Mouse (Mus musculus) forebrain, embryonic 10.5 days (tissue): Measurements from ENCODE around the gene Kpna4. TPM values are rescaled to one million over a fixed set of nuclear protein-coding genes. Genes with fewer than 3 reads are reported as not detected.

Experiments
- DNase-seq: peaks from one replicate; pipeline ENCODE4 v3.0.0-alpha.2; 2017; ENCODE audit warnings: low spot score; ENCODE audit errors: extremely low spot score
- H3K27ac ChIP-seq: fragments of 300-500 bp; sonication (generic); 2 replicates; pipeline ENCODE4 v1.5.1; 2016; ENCODE audit warnings: mild to moderate bottlenecking
- H3K27me3 ChIP-seq: fragments of 300-500 bp; sonication (generic); 2 replicates; pipeline ENCODE4 v1.6.1; 2016; ENCODE audit warnings: mild to moderate bottlenecking; ENCODE audit not compliant: poor library complexity, severe bottlenecking
- H3K36me3 ChIP-seq: fragments of 300-500 bp; sonication (generic); replicated peaks from 2 replicates; pipeline ENCODE4 v1.6.1; 2016; ENCODE audit warnings: mild to moderate bottlenecking, moderate library complexity
- H3K4me1 ChIP-seq: fragments of 300-500 bp; sonication (generic); 2 replicates; pipeline ENCODE4 v1.6.1; 2016
- H3K4me3 ChIP-seq: fragments of 300-500 bp; sonication (generic); 2 replicates; pipeline ENCODE4 v1.5.1; 2016; ENCODE audit warnings: mild to moderate bottlenecking, moderate library complexity
- H3K9me3 ChIP-seq: fragments of 300-500 bp; sonication (generic); 2 replicates; pipeline ENCODE4 v1.6.1; 2016; ENCODE audit warnings: mild to moderate bottlenecking, moderate library complexity
- WGBS: fragments of 180-500 bp; shearing (Covaris S2); methylation state at CpG from one replicate; pipeline ENCODE4 v1.1.7; 2016; 5-methylcytosine and 5-hydroxymethylcytosine counted together
- polyA plus RNA-seq: library from polyadenylated mRNA; unstranded; fragments of >200 nt; fragmentation: Nextera tagmentation; extraction: Ambion mirVana; gene quantifications from 2 replicates; pipeline ENCODE4 v1.2.1, GENCODE M21; 2016

The Kpna4 gene
- polyA plus RNA-seq, 1 experiment from 2014 or later: 37.0 TPM

DNA sequence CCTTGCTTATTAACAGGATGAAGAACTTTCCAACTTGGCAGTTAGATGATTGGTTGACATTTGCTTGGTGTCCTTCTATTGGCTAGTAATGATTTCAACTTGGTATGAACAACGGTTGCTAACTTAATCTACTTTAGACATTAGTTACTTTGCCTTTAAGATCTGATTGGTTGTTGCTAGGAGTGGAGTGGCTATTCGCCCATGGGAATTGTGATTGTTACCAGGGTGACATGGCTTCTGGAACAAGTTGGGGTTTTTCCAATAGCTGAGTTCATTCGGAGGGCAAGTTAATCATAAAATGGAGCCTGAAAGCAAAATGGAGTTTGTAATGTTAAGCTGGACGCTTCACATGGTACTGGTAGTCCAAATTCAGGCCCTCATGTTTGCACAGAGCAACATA is 13.9 kb upstream of the Kpna4 start:
- 90% methylated on average over 4 of the region's 4 CpGs for WGBS
- no peak overlapping the region for H3K4me3 ChIP-seq
- no peak for DNase-seq
- no peaks in the 10 kb centered on the region for H3K4me1 ChIP-seq
- H3K27ac ChIP-seq: no peak overlapping the region
- H3K27me3 ChIP-seq: no peaks in the 10 kb centered on the region
- H3K36me3 ChIP-seq: no peaks in the 10 kb centered on the region
- H3K9me3 ChIP-seq: peaks cover 4% of the 10 kb centered on the region; the same call in 1 of the 2 replicates

GRCm38 (mm10) chr3:69136059-69136458 is 9.1 kb upstream of the Kpna4 start:
- no peaks in the 10 kb centered on the region for H3K36me3 ChIP-seq
- 83% methylated on average over 6 of the region's 6 CpGs for WGBS
- no peak overlapping the region for H3K4me3 ChIP-seq
- H3K9me3 ChIP-seq: no peaks in the 10 kb centered on the region
- H3K4me1 ChIP-seq: no peaks in the 10 kb centered on the region
- no peaks in the 10 kb centered on the region for H3K27me3 ChIP-seq
- no peak for DNase-seq
- H3K27ac ChIP-seq: no peak overlapping the region

DNA sequence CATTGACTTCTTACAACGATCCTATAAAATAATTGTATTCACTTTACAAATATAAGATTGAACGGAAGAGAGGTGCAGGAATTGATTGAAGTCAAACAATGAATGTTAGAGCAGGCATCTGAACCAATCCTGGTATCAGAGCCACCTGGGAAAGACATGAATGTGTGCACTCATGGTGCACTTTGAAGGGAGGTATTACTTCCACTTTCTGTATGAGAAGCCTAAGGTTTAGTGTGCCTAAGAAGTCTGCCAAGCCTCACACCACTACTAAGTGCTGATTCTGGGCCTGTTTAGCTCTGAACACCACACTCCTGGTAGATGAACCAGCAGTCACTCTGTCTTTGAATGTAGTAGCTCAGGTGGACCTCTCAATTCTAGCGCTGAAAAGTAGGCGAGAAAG is 4.1 kb upstream of the Kpna4 start:
- peaks cover 6% of the 10 kb centered on the region; the same call in 1 of the 2 replicates for H3K27me3 ChIP-seq
- no peak overlapping the region for H3K27ac ChIP-seq
- DNase-seq: no peak
- no peak overlapping the region for H3K4me3 ChIP-seq
- 86% methylated on average over 4 of the region's 4 CpGs for WGBS
- no peaks in the 10 kb centered on the region for H3K9me3 ChIP-seq
- peaks cover 5% of the 10 kb centered on the region; the same call in 1 of the 2 replicates for H3K4me1 ChIP-seq
- no peaks in the 10 kb centered on the region for H3K36me3 ChIP-seq

DNA sequence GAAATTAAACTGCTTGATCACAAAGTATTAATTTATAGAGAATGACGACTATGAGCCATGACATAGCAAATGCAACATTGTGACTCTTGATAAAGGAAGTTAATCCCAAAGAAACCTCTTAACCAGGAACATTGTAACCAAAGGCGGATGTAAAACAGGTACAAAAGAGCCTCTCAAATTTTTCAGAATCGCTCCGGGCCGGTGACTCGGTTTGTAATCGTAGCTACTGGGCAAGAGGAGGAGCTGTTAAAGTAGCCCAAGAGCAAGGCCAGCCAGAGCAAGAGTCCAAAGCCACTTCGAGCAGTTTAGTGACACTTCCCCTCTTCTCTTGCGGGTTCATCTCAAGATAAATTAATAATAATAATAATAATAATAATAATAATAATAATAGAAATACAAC is 780 bp upstream of the Kpna4 start:
- Histone ChIP-seq H3K4me3 (peak overlapping the region; percentile 95), H3K27me3 (peaks cover 6% of the 10 kb centered on the region; the same call in 1 of the 2 replicates), H3K4me1 (peaks cover 25% of the 10 kb centered on the region), H3K27ac (peak overlapping the region; percentile 97), H3K9me3 (no peaks in the 10 kb centered on the region), H3K36me3 (no peaks in the 10 kb centered on the region)
- 6% methylated on average over 9 of the region's 9 CpGs for WGBS
- no peak for DNase-seq

GRCm38 (mm10) chr3:69127346-69127678 is 399 bp upstream of the Kpna4 start:
- Histone ChIP-seq H3K36me3 (no peaks in the 10 kb centered on the region), H3K27ac (peak overlapping the region; percentile 97), H3K4me3 (peak overlapping the region; percentile 95), H3K9me3 (no peaks in the 10 kb centered on the region), H3K27me3 (peaks cover 6% of the 10 kb centered on the region; the same call in 1 of the 2 replicates), H3K4me1 (peaks cover 25% of the 10 kb centered on the region)
- under 1% methylated on average over 10 of the region's 10 CpGs for WGBS
- no peak for DNase-seq

- Histone ChIP-seq H3K27me3 (peaks cover 6% of the 10 kb centered on the region; the same call in 1 of the 2 replicates), H3K36me3 (no peaks in the 10 kb centered on the region), H3K27ac (peak overlapping the region; percentile 97), H3K4me1 (peaks cover 25% of the 10 kb centered on the region), H3K4me3 (peak overlapping the region; percentile 95), H3K9me3 (no peaks in the 10 kb centered on the region)
- WGBS: under 1% methylated on average over 35 of the region's 35 CpGs
- peak; percentile 65 for DNase-seq
These were observed 913 bp downstream of the Kpna4 start for GRCm38 (mm10) chr3:69125891-69126508.

GRCm38 (mm10) chr3:69125461-69125860 is 1.5 kb downstream of the Kpna4 start:
- Histone ChIP-seq H3K9me3 (no peaks in the 10 kb centered on the region), H3K36me3 (no peaks in the 10 kb centered on the region), H3K4me1 (peaks cover 25% of the 10 kb centered on the region), H3K27ac (peak overlapping the region; percentile 97), H3K27me3 (peaks cover 6% of the 10 kb centered on the region; the same call in 1 of the 2 replicates), H3K4me3 (peak overlapping the region; percentile 95)
- no peak for DNase-seq
- 30% methylated on average over 4 of the region's 4 CpGs for WGBS

DNA sequence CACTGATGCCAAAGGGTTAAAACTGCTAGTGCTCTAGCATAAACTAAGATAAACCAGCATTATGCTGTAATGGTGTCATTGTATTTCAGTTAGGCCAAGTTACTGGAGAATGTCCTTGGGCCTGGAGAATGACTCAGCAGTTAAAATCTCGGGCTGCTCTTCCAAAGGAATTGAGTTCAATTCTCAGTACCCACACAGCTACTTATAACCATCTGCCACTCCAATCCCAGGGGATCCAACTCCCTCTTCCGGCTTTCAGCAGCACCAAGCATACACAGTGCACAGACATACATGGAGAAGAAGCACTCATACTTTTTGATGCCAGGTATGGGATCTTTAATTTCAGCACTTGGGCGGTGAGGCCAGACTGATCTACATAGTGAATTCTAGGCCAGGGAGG is 8.1 kb downstream of the Kpna4 start:
- H3K4me1 ChIP-seq: peaks cover 5% of the 10 kb centered on the region; the same call in 1 of the 2 replicates
- no peak for DNase-seq
- 78% methylated on average over 3 of the region's 3 CpGs for WGBS
- H3K36me3 ChIP-seq: no peaks in the 10 kb centered on the region
- no peak overlapping the region for H3K27ac ChIP-seq
- H3K27me3 ChIP-seq: no peaks in the 10 kb centered on the region
- no peaks in the 10 kb centered on the region for H3K9me3 ChIP-seq
- H3K4me3 ChIP-seq: no peak overlapping the region

GRCm38 (mm10) chr3:69114760-69115159 is 12.2 kb downstream of the Kpna4 start:
- Histone ChIP-seq H3K4me3 (no peak overlapping the region), H3K36me3 (peaks cover 4% of the 10 kb centered on the region), H3K27me3 (no peaks in the 10 kb centered on the region), H3K27ac (no peak overlapping the region), H3K4me1 (0 out of 2 replicates have a peak, but pooled peaks cover 4% of the 10 kb centered on the region), H3K9me3 (no peaks in the 10 kb centered on the region)
- DNase-seq: no peak
- WGBS: 93% methylated on average over 1 of the region's 1 CpGs

- Histone ChIP-seq H3K27ac (no peak overlapping the region), H3K9me3 (no peaks in the 10 kb centered on the region), H3K4me3 (no peak overlapping the region), H3K27me3 (no peaks in the 10 kb centered on the region), H3K36me3 (peaks cover 4% of the 10 kb centered on the region), H3K4me1 (0 out of 2 replicates have a peak, but pooled peaks cover 4% of the 10 kb centered on the region)
- 62% methylated on average over 1 of the region's 1 CpGs for WGBS
- no peak for DNase-seq
These were observed 13.0 kb downstream of the Kpna4 start for GRCm38 (mm10) chr3:69113956-69114355.

- WGBS: 98% methylated on average over 1 of the region's 1 CpGs
- no peak overlapping the region for H3K27ac ChIP-seq
- peaks cover 4% of the 10 kb centered on the region for H3K36me3 ChIP-seq
- no peaks in the 10 kb centered on the region for H3K4me1 ChIP-seq
- no peaks in the 10 kb centered on the region for H3K9me3 ChIP-seq
- H3K27me3 ChIP-seq: no peaks in the 10 kb centered on the region
- H3K4me3 ChIP-seq: no peak overlapping the region
- no peak for DNase-seq
These were observed 17.8 kb downstream of the Kpna4 start for GRCm38 (mm10) chr3:69109079-69109478.

GRCm38 (mm10) chr3:69094456-69094855 is 32.5 kb downstream of the Kpna4 start:
- no peaks in the 10 kb centered on the region for H3K9me3 ChIP-seq
- DNase-seq: no peak
- H3K36me3 ChIP-seq: peaks cover 87% of the 10 kb centered on the region
- H3K4me3 ChIP-seq: no peak overlapping the region
- no peak overlapping the region for H3K27ac ChIP-seq
- no peaks in the 10 kb centered on the region for H3K4me1 ChIP-seq
- H3K27me3 ChIP-seq: no peaks in the 10 kb centered on the region
- whole genome bisulfite sequencing: 96% methylated on average over 7 of the region's 7 CpGs

GRCm38 (mm10) chr3:69064005-69064404 is 62.9 kb downstream of the Kpna4 start:
- DNase-seq: no peak
- H3K9me3 ChIP-seq: no peaks in the 10 kb centered on the region
- WGBS: 61% methylated on average over 1 of the region's 1 CpGs
- no peaks in the 10 kb centered on the region for H3K27me3 ChIP-seq
- no peak overlapping the region for H3K27ac ChIP-seq
- no peaks in the 10 kb centered on the region for H3K36me3 ChIP-seq
- no peaks in the 10 kb centered on the region for H3K4me1 ChIP-seq
- no peak overlapping the region for H3K4me3 ChIP-seq
